Mouse (Mus musculus): Measurements from ENCODE around the gene Pax8.

- no peak for TF ChIP-seq CTCF (IDR thresholded peaks at IDR 0.05; ENCODE audit: extremely low read depth, insufficient read depth, low read length)
- no peak for TF ChIP-seq POLR2A (IDR thresholded peaks at IDR 0.05; ENCODE audit: extremely low read depth, insufficient read depth, low read length)
Observed at GRCm38 (mm10) chr2:24378747-24379450, 96.5 kb downstream of the Pax8 start.

Data from cortical plate, adult 2 months (tissue).